Mouse (Mus musculus) brain, embryonic 14.5 days (tissue): ENCODE data around the gene Gm21921.
"Not testable (repeated sequence)": the region's sequence is repeated elsewhere in the genome, so short reads cannot be mapped to it uniquely, and the experiment has no call there.

Source experiments
- CTCF ChIP-seq: fragments of 200-500 bp; IDR thresholded peaks from 2 replicates; pipeline ENCODE4 v1.5.1; 2012; ENCODE audit warnings: inconsistent platforms, mild to moderate bottlenecking, moderate library complexity, borderline replicate concordance; ENCODE audit not compliant: insufficient read depth, insufficient read length; ENCODE audit errors: extremely low read depth
- POLR2A ChIP-seq: fragments of 200-500 bp; IDR thresholded peaks from 2 replicates; pipeline ENCODE4 v1.6.1; 2012; ENCODE audit warnings: mild to moderate bottlenecking, inconsistent platforms, borderline replicate concordance; ENCODE audit not compliant: poor library complexity, insufficient read depth, insufficient read length, severe bottlenecking; ENCODE audit errors: extremely low read depth

- not testable (repeated sequence) for TF ChIP-seq CTCF, POLR2A
These were observed at the start of gene Gm21921 for GRCm38 (mm10) chrY:24796143-24796542.
